Mouse (Mus musculus): Measurements from ENCODE around the gene Gcm1. TPM values are rescaled to one million over a fixed set of nuclear protein-coding genes. Genes with fewer than 3 reads are reported as not detected.

Gene Gcm1
- polyA plus RNA-seq, 1 experiment from 2014 or later = 0.12 TPM

DNA sequence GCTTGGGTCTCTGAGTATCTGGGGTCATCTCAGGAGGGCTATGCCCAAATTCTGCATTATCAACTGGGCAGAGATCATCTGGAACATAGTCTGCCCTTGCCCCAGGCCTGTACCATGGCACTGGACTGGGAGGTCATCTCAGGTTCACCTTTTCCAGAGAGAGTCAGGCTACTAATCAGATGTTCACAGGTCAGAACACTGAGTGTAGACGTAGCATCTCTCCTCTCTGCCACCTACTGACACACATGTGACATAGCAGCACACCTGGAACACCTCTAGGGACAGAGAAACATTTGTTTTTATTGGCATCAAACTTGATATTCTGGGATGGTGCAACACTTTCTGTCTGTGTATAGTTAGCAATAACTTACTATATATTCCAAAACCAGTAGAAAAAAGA lies 37.9 kb upstream of the Gcm1 start:
- no peak for ATAC-seq (ENCODE audit: low FRiP score)
- no peaks in the 10 kb centered on the region for H3K9me3 ChIP-seq (ENCODE audit: control insufficient read depth, low read length)
- DNase-seq (ENCODE audit: low spot score, missing footprints) = peak; percentile 26

DNA sequence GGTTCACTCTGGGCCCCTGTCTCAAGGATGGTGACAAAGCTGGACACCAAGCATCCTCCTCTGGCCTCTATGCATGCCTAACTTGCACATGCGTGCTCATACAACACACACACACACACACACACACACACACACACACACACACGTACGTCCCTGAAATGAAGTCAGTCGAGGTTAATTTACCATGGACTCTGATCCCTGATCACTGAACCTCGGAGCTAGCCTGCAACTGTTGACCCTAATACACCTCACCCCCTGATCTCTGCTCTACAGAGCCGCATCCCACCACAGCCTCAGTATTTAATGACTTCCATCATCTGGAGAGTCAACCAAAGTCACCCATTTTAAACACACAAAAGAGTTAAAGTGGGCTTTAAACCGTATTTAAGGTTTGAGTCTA lies 35.9 kb upstream of the Gcm1 start:
- Histone ChIP-seq H3K27ac (ENCODE audit: low read depth, low read length) (no peak overlapping the region), H3K36me3 (ENCODE audit: control insufficient read depth, insufficient read depth, low read length) (no peaks in the 10 kb centered on the region), H3K27me3 (ENCODE audit: control insufficient read depth, insufficient read depth, low read length) (no peaks in the 10 kb centered on the region), H3K4me3 (ENCODE audit: low read depth, low read length) (no peak overlapping the region), H3K9me3 (ENCODE audit: control insufficient read depth, low read length) (no peaks in the 10 kb centered on the region), H3K4me1 (ENCODE audit: control insufficient read depth, insufficient read depth, low read length) (peaks cover 9% of the 10 kb centered on the region), H3K4me2 (no peak overlapping the region), H3K9ac (ENCODE audit: low read length) (no peak overlapping the region)
- ATAC-seq (ENCODE audit: low FRiP score) (no peak), DNase-seq (ENCODE audit: low spot score, missing footprints) (peak; percentile 81)
- WGBS = 86% methylated on average over 7 of the region's 7 CpGs

More for the DNA sequence above, 37.9 kb upstream of the Gcm1 start:
- no peak overlapping the region for H3K4me3 ChIP-seq (ENCODE audit: low read depth, low read length)
- no peak overlapping the region for H3K4me2 ChIP-seq
- WGBS = 48% methylated on average over 1 of the region's 1 CpGs
- H3K27me3 ChIP-seq (ENCODE audit: control insufficient read depth, insufficient read depth, low read length) = no peaks in the 10 kb centered on the region
- H3K4me1 ChIP-seq (ENCODE audit: control insufficient read depth, insufficient read depth, low read length) = 0 out of 2 replicates have a peak, but pooled peaks cover 2% of the 10 kb centered on the region
- H3K36me3 ChIP-seq (ENCODE audit: control insufficient read depth, insufficient read depth, low read length) = no peaks in the 10 kb centered on the region
- no peak overlapping the region for H3K27ac ChIP-seq (ENCODE audit: low read depth, low read length)
- H3K9ac ChIP-seq (ENCODE audit: low read length) = no peak overlapping the region

DNA sequence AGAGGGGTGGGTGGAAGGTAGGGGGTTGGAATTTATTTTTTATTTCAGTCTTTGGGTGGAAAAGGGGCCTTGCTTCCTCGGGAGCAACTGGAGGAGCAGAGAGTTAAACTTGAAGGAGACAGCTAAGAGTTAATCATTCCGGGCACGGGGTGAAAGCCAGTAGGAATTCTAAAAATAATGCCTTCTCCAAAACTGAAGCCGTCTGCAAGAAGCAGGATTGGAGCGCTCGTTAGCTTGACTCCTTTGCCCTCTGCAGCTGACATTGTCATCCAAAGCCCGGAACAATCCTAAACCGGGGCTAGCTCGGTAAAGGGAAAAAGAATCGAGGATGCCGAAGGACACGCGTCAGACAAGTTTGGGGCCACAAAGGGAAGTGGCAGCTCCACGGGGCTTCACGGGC lies 35.4 kb upstream of the Gcm1 start:
- no peak for DNase-seq (ENCODE audit: low spot score, missing footprints)
- 72% methylated on average over 15 of the region's 15 CpGs for WGBS

DNA sequence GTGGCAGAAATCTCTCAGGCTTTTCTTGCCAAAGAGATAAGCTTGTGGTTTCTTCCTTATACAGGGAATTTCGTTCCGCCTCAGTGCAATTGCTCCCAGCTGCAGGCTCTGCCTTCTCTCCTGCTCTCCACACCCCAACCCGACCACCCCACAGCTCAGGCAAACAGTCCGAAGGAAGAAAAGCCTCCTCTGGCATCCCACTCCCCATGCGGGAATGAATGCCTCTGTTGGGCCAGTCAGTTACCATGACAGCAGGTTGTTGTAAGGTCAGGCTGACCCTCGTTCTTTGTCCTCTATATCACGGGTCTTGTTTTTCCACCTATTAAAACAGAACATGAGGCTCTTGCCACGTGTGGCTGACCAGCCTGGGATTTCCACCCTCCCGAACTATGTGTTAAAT lies 30.5 kb upstream of the Gcm1 start:
- Histone ChIP-seq H3K36me3 (ENCODE audit: control insufficient read depth, insufficient read depth, low read length) (no peaks in the 10 kb centered on the region), H3K4me2 (no peak overlapping the region), H3K9me3 (ENCODE audit: control insufficient read depth, low read length) (no peaks in the 10 kb centered on the region), H3K27ac (ENCODE audit: low read depth, low read length) (no peak overlapping the region), H3K9ac (ENCODE audit: low read length) (no peak overlapping the region), H3K4me3 (ENCODE audit: low read depth, low read length) (no peak overlapping the region), H3K27me3 (ENCODE audit: control insufficient read depth, insufficient read depth, low read length) (no peaks in the 10 kb centered on the region), H3K4me1 (ENCODE audit: control insufficient read depth, insufficient read depth, low read length) (peaks cover 15% of the 10 kb centered on the region)
- 11% methylated on average over 9 of the region's 9 CpGs for WGBS
- DNase-seq (ENCODE audit: low spot score, missing footprints) (peak; percentile 92), ATAC-seq (ENCODE audit: low FRiP score) (peak; percentile 90)

More for the DNA sequence above, 35.4 kb upstream of the Gcm1 start:
- peak overlapping the region; percentile 8; the same call in 1 of the 2 replicates for H3K4me2 ChIP-seq
- no peaks in the 10 kb centered on the region for H3K9me3 ChIP-seq (ENCODE audit: control insufficient read depth, low read length)
- no peak overlapping the region for H3K27ac ChIP-seq (ENCODE audit: low read depth, low read length)
- no peak for ATAC-seq (ENCODE audit: low FRiP score)
- no peak overlapping the region for H3K9ac ChIP-seq (ENCODE audit: low read length)
- no peaks in the 10 kb centered on the region for H3K36me3 ChIP-seq (ENCODE audit: control insufficient read depth, insufficient read depth, low read length)
- H3K4me3 ChIP-seq (ENCODE audit: low read depth, low read length) = no peak overlapping the region
- H3K4me1 ChIP-seq (ENCODE audit: control insufficient read depth, insufficient read depth, low read length) = peaks cover 14% of the 10 kb centered on the region
- H3K27me3 ChIP-seq (ENCODE audit: control insufficient read depth, insufficient read depth, low read length) = no peaks in the 10 kb centered on the region

DNA sequence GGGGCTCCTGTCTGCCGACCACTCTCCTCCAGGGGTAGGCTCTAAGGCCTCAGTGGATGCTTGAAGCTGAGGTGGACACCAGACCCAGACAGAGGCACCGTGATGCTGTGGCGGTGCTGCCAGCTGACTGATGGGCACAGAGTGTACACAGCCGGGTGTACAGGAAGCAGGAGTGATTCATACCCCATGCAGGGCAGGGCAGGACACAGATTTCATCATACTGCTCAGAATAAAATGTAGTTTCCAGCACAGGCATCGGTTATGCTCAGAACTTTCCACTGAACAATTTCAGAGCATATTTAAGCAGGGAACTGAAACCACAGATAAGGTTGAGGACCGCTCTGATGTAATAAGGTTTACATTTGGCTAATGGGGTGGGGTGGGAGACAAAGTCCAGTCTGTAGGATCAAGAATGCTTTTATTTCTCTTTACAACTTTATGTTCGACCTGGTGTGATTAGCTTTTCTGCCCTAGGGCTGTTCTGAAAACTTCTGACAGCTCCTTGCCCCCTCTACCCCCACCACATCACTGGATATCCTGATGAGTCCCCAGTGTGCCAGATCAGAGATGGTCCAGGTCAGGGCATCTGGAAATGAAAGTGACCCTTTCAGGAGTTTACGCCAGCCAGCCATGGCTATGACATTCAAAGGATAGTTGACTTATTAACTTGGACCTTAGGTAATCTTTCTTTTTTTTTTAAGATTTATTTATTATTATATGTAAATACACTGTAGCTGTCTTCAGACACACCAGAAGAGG lies 29.4 kb upstream of the Gcm1 start:
- Histone ChIP-seq H3K9me3 (ENCODE audit: control insufficient read depth, low read length) (no peaks in the 10 kb centered on the region), H3K4me1 (ENCODE audit: control insufficient read depth, insufficient read depth, low read length) (peaks cover 13% of the 10 kb centered on the region), H3K36me3 (ENCODE audit: control insufficient read depth, insufficient read depth, low read length) (no peaks in the 10 kb centered on the region), H3K9ac (ENCODE audit: low read length) (no peak overlapping the region), H3K27me3 (ENCODE audit: control insufficient read depth, insufficient read depth, low read length) (no peaks in the 10 kb centered on the region), H3K27ac (ENCODE audit: low read depth, low read length) (no peak overlapping the region), H3K4me3 (ENCODE audit: low read depth, low read length) (no peak overlapping the region), H3K4me2 (no peak overlapping the region)
- ATAC-seq (ENCODE audit: low FRiP score) (no peak), DNase-seq (ENCODE audit: low spot score, missing footprints) (peak; percentile 83)
- WGBS = 82% methylated on average over 8 of the region's 8 CpGs

DNA sequence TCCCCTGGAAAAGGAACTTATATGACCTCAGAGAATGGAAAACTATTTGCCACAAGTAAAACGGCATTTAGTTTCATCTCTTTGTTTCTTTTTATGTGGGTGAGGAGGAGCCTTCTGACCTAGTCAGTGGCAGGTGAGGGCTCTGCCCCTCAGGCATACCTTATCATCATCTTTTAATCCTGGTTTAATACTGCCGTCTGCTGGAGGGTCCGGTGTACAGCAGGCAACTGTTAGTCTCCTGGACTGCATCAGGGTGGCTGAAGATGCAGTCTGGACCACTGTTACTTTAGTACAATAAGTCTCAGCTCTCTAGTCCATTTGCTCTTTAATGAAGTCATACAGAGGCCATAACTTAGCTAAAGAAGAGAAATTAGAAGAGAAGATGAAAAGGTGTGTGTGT lies 26.9 kb upstream of the Gcm1 start:
- H3K27ac ChIP-seq (ENCODE audit: low read depth, low read length) = no peak overlapping the region
- no peaks in the 10 kb centered on the region for H3K9me3 ChIP-seq (ENCODE audit: control insufficient read depth, low read length)
- H3K4me3 ChIP-seq (ENCODE audit: low read depth, low read length) = no peak overlapping the region
- peak; percentile 95 for DNase-seq (ENCODE audit: low spot score, missing footprints)
- H3K9ac ChIP-seq (ENCODE audit: low read length) = no peak overlapping the region
- peaks cover 13% of the 10 kb centered on the region for H3K4me1 ChIP-seq (ENCODE audit: control insufficient read depth, insufficient read depth, low read length)
- ATAC-seq (ENCODE audit: low FRiP score) = peak; percentile 64; the same call in 1 of the 2 replicates
- no peaks in the 10 kb centered on the region for H3K36me3 ChIP-seq (ENCODE audit: control insufficient read depth, insufficient read depth, low read length)
- WGBS = 21% methylated on average over 3 of the region's 3 CpGs
- no peak overlapping the region for H3K4me2 ChIP-seq
- H3K27me3 ChIP-seq (ENCODE audit: control insufficient read depth, insufficient read depth, low read length) = no peaks in the 10 kb centered on the region

DNA sequence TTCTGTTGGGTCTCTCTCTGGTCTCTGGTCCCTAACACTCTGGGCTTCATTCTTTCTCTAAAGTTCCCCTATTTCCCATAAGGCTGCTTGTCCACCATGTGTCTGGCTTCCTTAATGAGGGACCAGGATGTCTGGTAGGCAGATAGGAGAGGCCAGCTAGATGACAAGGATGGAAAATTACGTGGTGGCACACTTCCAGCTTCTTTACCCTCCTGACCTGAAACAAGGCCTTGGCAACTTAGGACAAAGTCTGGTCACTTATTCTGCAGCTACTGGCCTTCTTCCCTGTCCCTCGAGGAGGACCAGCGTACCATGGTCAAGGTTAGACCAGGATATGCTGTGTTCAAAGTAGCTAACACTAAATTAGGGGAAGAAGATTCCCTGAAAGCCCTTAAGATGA lies 24.6 kb upstream of the Gcm1 start:
- 89% methylated on average over 3 of the region's 3 CpGs for WGBS

DNA sequence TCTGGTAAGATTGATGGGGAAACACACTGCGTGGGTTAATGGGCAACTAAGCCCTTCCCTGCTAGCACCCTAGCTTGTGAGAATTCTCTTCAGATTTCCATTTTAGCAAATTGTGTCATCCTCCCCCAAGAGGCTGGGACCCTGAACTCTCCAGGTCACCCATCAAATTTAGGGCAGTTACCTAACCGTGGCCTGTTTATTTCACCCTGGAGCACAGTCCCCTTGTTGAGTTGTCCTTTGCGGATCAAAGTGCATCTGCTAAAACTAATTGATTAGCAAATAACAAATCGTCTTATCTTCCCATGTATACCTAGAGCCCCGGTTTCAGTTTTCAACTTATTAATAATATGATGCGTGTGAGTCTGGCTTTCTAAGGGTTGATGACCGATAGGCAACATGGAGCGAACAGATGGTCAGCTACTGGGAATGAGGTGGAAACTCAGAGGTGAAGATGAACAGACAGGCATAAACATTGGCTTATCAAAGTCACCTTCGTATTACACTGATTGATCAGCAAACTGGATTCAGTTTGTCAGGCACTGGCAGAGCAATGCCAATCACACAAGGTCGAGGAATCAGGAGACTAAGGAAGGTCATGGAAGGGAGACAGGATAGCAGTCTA lies 20.8 kb upstream of the Gcm1 start:
- Histone ChIP-seq H3K27me3 (ENCODE audit: control insufficient read depth, insufficient read depth, low read length) (no peaks in the 10 kb centered on the region), H3K4me2 (no peak overlapping the region), H3K9ac (ENCODE audit: low read length) (no peak overlapping the region), H3K27ac (ENCODE audit: low read depth, low read length) (no peak overlapping the region), H3K9me3 (ENCODE audit: control insufficient read depth, low read length) (no peaks in the 10 kb centered on the region), H3K4me1 (ENCODE audit: control insufficient read depth, insufficient read depth, low read length) (no peaks in the 10 kb centered on the region), H3K36me3 (ENCODE audit: control insufficient read depth, insufficient read depth, low read length) (no peaks in the 10 kb centered on the region), H3K4me3 (ENCODE audit: low read depth, low read length) (no peak overlapping the region)
- WGBS = 91% methylated on average over 10 of the region's 10 CpGs
- ATAC-seq (ENCODE audit: low FRiP score) = no peak
- no peak for DNase-seq (ENCODE audit: low spot score, missing footprints)

More for the DNA sequence above, 24.6 kb upstream of the Gcm1 start:
- Histone ChIP-seq H3K27me3 (ENCODE audit: control insufficient read depth, insufficient read depth, low read length) (no peaks in the 10 kb centered on the region), H3K4me1 (ENCODE audit: control insufficient read depth, insufficient read depth, low read length) (no peaks in the 10 kb centered on the region), H3K9me3 (ENCODE audit: control insufficient read depth, low read length) (no peaks in the 10 kb centered on the region), H3K9ac (ENCODE audit: low read length) (no peak overlapping the region), H3K4me3 (ENCODE audit: low read depth, low read length) (no peak overlapping the region), H3K36me3 (ENCODE audit: control insufficient read depth, insufficient read depth, low read length) (no peaks in the 10 kb centered on the region), H3K27ac (ENCODE audit: low read depth, low read length) (no peak overlapping the region), H3K4me2 (no peak overlapping the region)
- DNase-seq (ENCODE audit: low spot score, missing footprints) = no peak
- no peak for ATAC-seq (ENCODE audit: low FRiP score)

DNA sequence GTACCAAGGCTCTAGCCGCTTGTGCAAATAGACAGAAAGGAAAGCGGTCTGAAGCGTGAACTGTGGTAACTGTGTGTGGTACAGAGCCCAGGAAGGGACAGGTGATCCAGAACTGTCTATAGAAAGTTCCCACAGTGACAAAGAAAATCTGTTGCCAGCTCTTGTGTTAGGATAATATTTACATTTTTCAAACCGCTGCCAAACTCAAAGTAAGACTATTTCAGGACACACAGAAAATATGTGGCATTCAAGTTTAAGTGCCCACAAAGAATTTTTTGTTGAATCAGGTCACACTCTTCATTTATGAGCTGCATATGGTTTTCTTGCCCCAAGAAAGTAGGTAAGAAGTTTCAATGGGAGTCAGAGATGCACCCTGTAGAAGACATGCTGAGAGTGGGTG lies 18.8 kb upstream of the Gcm1 start:
- DNase-seq (ENCODE audit: low spot score, missing footprints) = no peak
- Histone ChIP-seq H3K9me3 (ENCODE audit: control insufficient read depth, low read length) (no peaks in the 10 kb centered on the region), H3K4me1 (ENCODE audit: control insufficient read depth, insufficient read depth, low read length) (no peaks in the 10 kb centered on the region), H3K27ac (ENCODE audit: low read depth, low read length) (no peak overlapping the region), H3K27me3 (ENCODE audit: control insufficient read depth, insufficient read depth, low read length) (no peaks in the 10 kb centered on the region), H3K4me3 (ENCODE audit: low read depth, low read length) (no peak overlapping the region), H3K36me3 (ENCODE audit: control insufficient read depth, insufficient read depth, low read length) (no peaks in the 10 kb centered on the region), H3K4me2 (no peak overlapping the region), H3K9ac (ENCODE audit: low read length) (no peak overlapping the region)
- WGBS = 94% methylated on average over 4 of the region's 4 CpGs
- ATAC-seq (ENCODE audit: low FRiP score) = no peak

Measured in midbrain, embryonic 11.5 days (tissue).